Comparison of ENCODE assay signal across 1 mouse cellular context in genomic region chr16:35922301-35922895, GRCm38 (mm10).
A peak's percentile ranks its signal among the peaks of the same experiment; 100 is the strongest.
TF ChIP-seq lines count a peak whose summit lies in the region.

No protein-coding gene starts in this region.

TF ChIP-seq in MEL, 35 proteins besides CTCF, POLR2A, EP300 and RAD21:
- TF ChIP-seq HCFC1 (IDR thresholded peaks at IDR 0.05; ENCODE audit: low read depth, low read length): 0 out of 2 replicates have a peak, but pooled peaks have one; percentile 22
- TF ChIP-seq MAFK (IDR thresholded peaks at IDR 0.05; ENCODE audit: borderline replicate concordance, low read depth, low read length): peak; percentile 82
- peak; percentile 70 for TF ChIP-seq ELF1 (IDR thresholded peaks at IDR 0.05; ENCODE audit: low read depth, low read length)
- TF ChIP-seq GATA1 (IDR thresholded peaks at IDR 0.05; ENCODE audit: low read depth, low read length): peak; percentile 47
- no peak for TF ChIP-seq MXI1 (IDR thresholded peaks at IDR 0.05; ENCODE audit: low read depth, low read length)
- no peak for TF ChIP-seq CHD1 (IDR thresholded peaks at IDR 0.05; ENCODE audit: low read depth, low read length)
- no peak for TF ChIP-seq GABPA (IDR thresholded peaks at IDR 0.05; ENCODE audit: low read depth, low read length)
- no peak for TF ChIP-seq JUND (IDR thresholded peaks at IDR 0.05; ENCODE audit: low read depth, low read length)
- TF ChIP-seq USF1 (IDR thresholded peaks at IDR 0.05; ENCODE audit: low read depth, low read length): no peak
- TF ChIP-seq SIN3A (IDR thresholded peaks at IDR 0.05; ENCODE audit: low read length): 0 out of 2 replicates have a peak, but pooled peaks have one; percentile 26
- peak; percentile 19; the same call in 1 of the 2 replicates for TF ChIP-seq RCOR1 (IDR thresholded peaks at IDR 0.05; ENCODE audit: low read depth, low read length)
TF ChIP-seq in MEL: peak in this region for 6.
